ENCODE assay signal across 20 mouse cellular contexts in the genomic region with DNA sequence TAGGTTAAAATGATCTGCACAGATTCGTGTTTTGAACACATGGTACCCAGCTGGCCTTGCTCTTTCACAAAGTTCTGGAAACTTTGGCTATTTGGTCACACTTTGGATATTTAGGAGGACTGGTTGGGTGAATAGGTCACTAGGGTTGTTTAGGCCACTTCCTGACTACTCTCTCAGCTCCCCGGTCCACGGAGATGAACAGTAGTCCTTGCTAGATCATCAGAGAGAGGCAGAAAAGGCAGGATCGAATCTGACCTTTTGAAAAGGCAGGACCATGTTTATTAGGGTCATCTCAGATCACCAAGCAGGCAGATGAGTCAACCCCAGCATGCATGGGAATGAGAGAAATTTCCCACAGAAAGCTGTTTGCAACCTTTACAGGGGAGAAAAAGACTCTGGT.
A peak's percentile ranks its signal among the peaks of the same experiment; 100 is the strongest.
DNase-seq lines count a peak whose midpoint lies in the region; ATAC-seq and TF ChIP-seq lines count a peak whose summit lies in the region.
"Had no signal": no experiment of that assay in that cellular context is flagged by ENCODE, and none has a peak within 500 bp of the region (broad histone marks: within the 10 kb centered on the region; RNA-seq: fewer than 3 reads in every experiment).

No protein-coding gene starts in this region.

- intact Hi-C loops in gastrocnemius, adult 2 months (cut with DNase I): no loop called here

- no peaks in the 10 kb centered on the region for H3K27me3 ChIP-seq in forebrain, embryonic 13.5 days
- H3K27me3 ChIP-seq in forebrain, embryonic 16.5 days (replicated peaks; ENCODE audit: control insufficient read depth, insufficient read depth, low read length): no peaks in the 10 kb centered on the region
- peaks cover 8% of the 10 kb centered on the region for H3K27me3 ChIP-seq in kidney, embryonic 15.5 days
- no peaks in the 10 kb centered on the region for H3K27me3 ChIP-seq in neural tube, embryonic 12.5 days (replicated peaks)
- H3K27me3 ChIP-seq: CH12.LX, Patski had no signal

- peak overlapping the region; percentile 69 for H3K4me2 ChIP-seq in forebrain, embryonic 13.5 days
- no peak overlapping the region for H3K4me2 ChIP-seq in forebrain, embryonic 16.5 days (ENCODE audit: low read length)
- H3K4me2 ChIP-seq in kidney, embryonic 15.5 days: no peak overlapping the region; the same call in 1 of the 2 replicates
- peak overlapping the region; percentile 61 for H3K4me2 ChIP-seq in neural tube, embryonic 12.5 days (replicated peaks)

- no peak for TF ChIP-seq CTCF in gastrocnemius, adult 2 months (IDR thresholded peaks at IDR 0.05)

- no peak overlapping the region for H3K9ac ChIP-seq in forebrain, embryonic 13.5 days
- H3K9ac ChIP-seq in forebrain, embryonic 16.5 days (replicated peaks; ENCODE audit: low read depth, low read length): no peak overlapping the region
- no peak overlapping the region for H3K9ac ChIP-seq in kidney, embryonic 15.5 days
- H3K9ac ChIP-seq in neural tube, embryonic 12.5 days: no peak overlapping the region
- H3K9ac ChIP-seq: embryonic facial prominence, embryonic 12.5 days had no signal

- H3K36me3 ChIP-seq in forebrain, embryonic 13.5 days (ENCODE audit: poor library complexity, severe bottlenecking): no peaks in the 10 kb centered on the region
- H3K36me3 ChIP-seq in forebrain, embryonic 16.5 days (ENCODE audit: control insufficient read depth, insufficient read depth): no peaks in the 10 kb centered on the region
- no peaks in the 10 kb centered on the region for H3K36me3 ChIP-seq in kidney, embryonic 15.5 days
- H3K36me3 ChIP-seq in neural tube, embryonic 12.5 days: no peaks in the 10 kb centered on the region
- H3K36me3 ChIP-seq: embryonic facial prominence, embryonic 12.5 days; G1E had no signal

- ATAC-seq in forebrain, embryonic 13.5 days: no peak
- ATAC-seq in forebrain, embryonic 16.5 days: no peak
- no peak for ATAC-seq in kidney, embryonic 15.5 days (replicated peaks; ENCODE audit: low FRiP score)
- no peak for ATAC-seq in neural tube, embryonic 12.5 days (ENCODE audit: low FRiP score, low read depth)
- ATAC-seq: inflammation-experienced regulatory T-cells, adult 6 months; Patski had no signal

- peak overlapping the region; percentile 88 for H3K27ac ChIP-seq in forebrain, embryonic 13.5 days
- H3K27ac ChIP-seq in forebrain, embryonic 16.5 days (ENCODE audit: low read length): no peak overlapping the region
- H3K27ac ChIP-seq in kidney, embryonic 15.5 days: peak overlapping the region; percentile 89
- no peak overlapping the region for H3K27ac ChIP-seq in neural tube, embryonic 12.5 days
- H3K27ac ChIP-seq in gastrocnemius, adult 2 months: no peak overlapping the region
- H3K27ac ChIP-seq: embryonic facial prominence, embryonic 12.5 days; layer of hippocampus, adult 2 months; macrophage had no signal

- no peak for DNase-seq in kidney, postnatal 14 days
- DNase-seq in neural tube, embryonic 10.5 days (ENCODE audit: extremely low spot score, low spot score): no peak
- DNase-seq in gastrocnemius, adult 2 months: no peak
- DNase-seq: adrenal gland, postnatal 36 days; B cell, adult 2 months; cerebellum, adult 9-10 months; heart, postnatal 4 days; kidney, adult 18-20 months; kidney, postnatal 25 days had no signal

- H3K4me1 ChIP-seq in forebrain, embryonic 13.5 days: peaks cover 28% of the 10 kb centered on the region
- peaks cover 12% of the 10 kb centered on the region for H3K4me1 ChIP-seq in forebrain, embryonic 16.5 days (replicated peaks; ENCODE audit: control insufficient read depth, insufficient read depth, low read length)
- H3K4me1 ChIP-seq in kidney, embryonic 15.5 days: peaks cover 25% of the 10 kb centered on the region
- H3K4me1 ChIP-seq in neural tube, embryonic 12.5 days: peaks cover 17% of the 10 kb centered on the region

- H3K4me3 ChIP-seq in forebrain, embryonic 13.5 days: no peak overlapping the region
- no peak overlapping the region for H3K4me3 ChIP-seq in forebrain, embryonic 16.5 days (replicated peaks; ENCODE audit: low read length)
- H3K4me3 ChIP-seq in kidney, embryonic 15.5 days (replicated peaks): no peak overlapping the region
- H3K4me3 ChIP-seq in neural tube, embryonic 12.5 days: no peak overlapping the region
- H3K4me3 ChIP-seq in gastrocnemius, adult 2 months: no peak overlapping the region

- 67% methylated on average over 4 of the region's 4 CpGs for whole genome bisulfite sequencing in forebrain, embryonic 13.5 days
- 60% methylated on average over 4 of the region's 4 CpGs for WGBS in forebrain, embryonic 16.5 days
- 45% methylated on average over 4 of the region's 4 CpGs for WGBS in kidney, embryonic 15.5 days
- WGBS in neural tube, embryonic 12.5 days: 33% methylated on average over 4 of the region's 4 CpGs

- H3K9me3 ChIP-seq in forebrain, embryonic 13.5 days (replicated peaks): no peaks in the 10 kb centered on the region
- H3K9me3 ChIP-seq in forebrain, embryonic 16.5 days (ENCODE audit: control insufficient read depth, low read length): no peaks in the 10 kb centered on the region
- no peaks in the 10 kb centered on the region for H3K9me3 ChIP-seq in kidney, embryonic 15.5 days (replicated peaks)
- H3K9me3 ChIP-seq in neural tube, embryonic 12.5 days: no peaks in the 10 kb centered on the region
- H3K9me3 ChIP-seq: embryonic facial prominence, embryonic 12.5 days had no signal

Comparison
In these comparisons a context has a peak if more than half of its experiments do, and no peak if none do; other contexts are left out.
1. H3K27ac ChIP-seq: peak in forebrain, embryonic 13.5 days (single experiment) and kidney, embryonic 15.5 days (single experiment); none in forebrain, embryonic 16.5 days (single experiment), neural tube, embryonic 12.5 days (single experiment) and gastrocnemius, adult 2 months (single experiment).
2. H3K4me2 ChIP-seq: peak in forebrain, embryonic 13.5 days (single experiment) and neural tube, embryonic 12.5 days (single experiment); none in forebrain, embryonic 16.5 days (single experiment) and kidney, embryonic 15.5 days (single experiment).